Mouse (Mus musculus): Measurements from ENCODE around the gene Dcun1d3.

Gene Dcun1d3

GRCm38 (mm10) chr7:119873050-119873449 is 23.0 kb downstream of the Dcun1d3 start:
- no peak for DNase-seq (ENCODE audit: low spot score in 2 of 2)

GRCm38 (mm10) chr7:119872204-119872603 is 23.9 kb downstream of the Dcun1d3 start:
- DNase-seq (ENCODE audit: low spot score in 2 of 2): no peak

- DNase-seq (ENCODE audit: low spot score in 2 of 2): no peak
Observed at GRCm38 (mm10) chr7:119866136-119866535, 30.0 kb downstream of the Dcun1d3 start.

GRCm38 (mm10) chr7:119864500-119864899 is 31.6 kb downstream of the Dcun1d3 start:
- no peak for DNase-seq (ENCODE audit: low spot score in 2 of 2)

GRCm38 (mm10) chr7:119862167-119862566 is 33.9 kb downstream of the Dcun1d3 start:
- DNase-seq (ENCODE audit: low spot score in 2 of 2): no peak

- peak in 1 of 2 experiments; percentile 44 for DNase-seq (ENCODE audit: low spot score in 2 of 2)
Observed at GRCm38 (mm10) chr7:119861335-119862091, 34.6 kb downstream of the Dcun1d3 start.

GRCm38 (mm10) chr7:119860971-119861334 is 35.1 kb downstream of the Dcun1d3 start:
- DNase-seq (ENCODE audit: low spot score in 2 of 2): no peak

- DNase-seq (ENCODE audit: low spot score in 2 of 2): no peak
Observed at GRCm38 (mm10) chr7:119860554-119860953, 35.5 kb downstream of the Dcun1d3 start.

GRCm38 (mm10) chr7:119860116-119860515 is 36.0 kb downstream of the Dcun1d3 start:
- DNase-seq (ENCODE audit: low spot score in 2 of 2): no peak

- DNase-seq (ENCODE audit: low spot score in 2 of 2): no peak
Observed at GRCm38 (mm10) chr7:119859476-119859875, 36.6 kb downstream of the Dcun1d3 start.

GRCm38 (mm10) chr7:119855031-119855430 is 41.1 kb downstream of the Dcun1d3 start:
- no peak for DNase-seq (ENCODE audit: low spot score in 2 of 2)

- DNase-seq (ENCODE audit: low spot score in 2 of 2): no peak
Observed at GRCm38 (mm10) chr7:119854362-119854761, 41.7 kb downstream of the Dcun1d3 start.

GRCm38 (mm10) chr7:119853186-119853585 is 42.9 kb downstream of the Dcun1d3 start:
- DNase-seq (ENCODE audit: low spot score in 2 of 2): no peak

GRCm38 (mm10) chr7:119852494-119852893 is 43.6 kb downstream of the Dcun1d3 start:
- DNase-seq (ENCODE audit: low spot score in 2 of 2): no peak

- peak in 1 of 2 experiments; percentile 10 for DNase-seq (ENCODE audit: low spot score in 2 of 2)
Observed at GRCm38 (mm10) chr7:119850737-119851136, 45.4 kb downstream of the Dcun1d3 start.

- peak; percentile 13 to 76 for DNase-seq (ENCODE audit: low spot score in 2 of 2)
Observed at GRCm38 (mm10) chr7:119849096-119849495, 47.0 kb downstream of the Dcun1d3 start.

- no peak for DNase-seq (ENCODE audit: low spot score in 2 of 2)
Observed at GRCm38 (mm10) chr7:119847396-119847795, 48.7 kb downstream of the Dcun1d3 start.

- no peak for DNase-seq (ENCODE audit: low spot score in 2 of 2)
Observed at GRCm38 (mm10) chr7:119845541-119845940, 50.6 kb downstream of the Dcun1d3 start.

- DNase-seq (ENCODE audit: low spot score in 2 of 2): no peak
Observed at GRCm38 (mm10) chr7:119841820-119842449, 54.2 kb downstream of the Dcun1d3 start.

GRCm38 (mm10) chr7:119835996-119836777 is 59.9 kb downstream of the Dcun1d3 start:
- no peak for DNase-seq (ENCODE audit: low spot score in 2 of 2)

GRCm38 (mm10) chr7:119835371-119835770 is 60.7 kb downstream of the Dcun1d3 start:
- DNase-seq (ENCODE audit: low spot score in 2 of 2): no peak

GRCm38 (mm10) chr7:119808723-119809122 is 87.4 kb downstream of the Dcun1d3 start:
- DNase-seq (ENCODE audit: low spot score in 2 of 2): no peak
